Mouse (Mus musculus): ENCODE results near the gene Smim6.

DNA sequence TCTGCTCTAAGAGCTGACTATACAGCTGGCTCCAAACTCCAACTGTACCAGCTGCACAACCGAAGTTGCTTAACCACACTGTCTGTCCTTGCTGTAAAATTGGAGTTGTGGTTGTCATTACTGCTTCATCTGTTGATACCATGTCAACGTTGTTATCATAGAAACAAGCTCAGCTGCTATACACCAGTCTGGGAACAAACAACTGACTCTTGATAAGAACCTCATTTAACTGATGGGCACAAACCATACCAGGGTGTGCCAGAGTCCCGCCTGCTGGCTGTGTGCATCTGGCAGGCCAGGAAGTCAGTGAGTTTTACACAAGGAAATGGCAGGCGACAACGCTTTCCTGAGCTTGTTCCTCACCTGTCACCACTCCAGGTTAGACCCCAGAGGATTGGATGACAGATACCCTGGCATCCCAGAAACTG, 669 bp upstream of the Smim6 start:
- TF ChIP-seq CTCF (IDR thresholded peaks at IDR 0.05; ENCODE audit: low read depth), result peak; percentile 27; the same call in 1 of the 2 replicates
- peak; percentile 84 for TF ChIP-seq EP300 (IDR thresholded peaks at IDR 0.05; ENCODE audit: low read depth)
